Mouse (Mus musculus) C2C12 (cell line): Measurements from ENCODE around the gene Camk2n1.

Source experiments
- CTCF ChIP-seq: IDR thresholded peaks from one replicate; pipeline ENCODE4 v1.5.1; 2011; ENCODE audit not compliant: control insufficient read depth, insufficient read depth, insufficient read length
- USF1 ChIP-seq: IDR thresholded peaks from one replicate; pipeline ENCODE4 v1.6.1; 2011; ENCODE audit warnings: low read depth, mild to moderate bottlenecking, control low read depth, moderate library complexity

DNA sequence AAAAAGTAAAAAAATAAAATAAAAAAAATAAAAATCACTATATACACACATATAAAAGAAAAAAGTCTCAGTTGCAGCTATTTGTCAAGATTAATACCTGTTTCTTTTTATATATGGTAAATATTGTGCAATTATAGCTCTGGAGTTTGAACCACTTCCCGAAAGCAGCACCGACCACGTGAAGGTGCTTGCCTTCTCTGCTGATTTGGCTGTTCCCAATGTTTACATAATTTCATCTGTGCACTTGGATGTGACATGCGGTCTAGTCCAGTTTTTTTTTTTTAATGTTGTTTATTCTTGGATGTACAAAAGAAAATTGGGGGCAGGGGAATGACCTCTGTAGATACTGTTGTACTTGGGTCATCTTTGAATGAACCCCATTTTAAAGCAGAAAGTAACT is 3.0 kb downstream of the Camk2n1 start:
- TF ChIP-seq CTCF, result no peak
- TF ChIP-seq USF1, result no peak
